Mouse (Mus musculus) bone marrow macrophage, adult 2 months (primary cell): ENCODE data around the gene Gm20695.

ENCODE experiments used
- CTCF ChIP-seq: IDR thresholded peaks from 2 replicates; pipeline ENCODE4 v1.5.1; 2012; ENCODE audit warnings: low read depth, mild to moderate bottlenecking, low read length, moderate library complexity
- POLR2A ChIP-seq: IDR thresholded peaks from 2 replicates; pipeline ENCODE4 v1.6.1; 2012; ENCODE audit warnings: mild to moderate bottlenecking, low read depth, low read length, borderline replicate concordance

DNA sequence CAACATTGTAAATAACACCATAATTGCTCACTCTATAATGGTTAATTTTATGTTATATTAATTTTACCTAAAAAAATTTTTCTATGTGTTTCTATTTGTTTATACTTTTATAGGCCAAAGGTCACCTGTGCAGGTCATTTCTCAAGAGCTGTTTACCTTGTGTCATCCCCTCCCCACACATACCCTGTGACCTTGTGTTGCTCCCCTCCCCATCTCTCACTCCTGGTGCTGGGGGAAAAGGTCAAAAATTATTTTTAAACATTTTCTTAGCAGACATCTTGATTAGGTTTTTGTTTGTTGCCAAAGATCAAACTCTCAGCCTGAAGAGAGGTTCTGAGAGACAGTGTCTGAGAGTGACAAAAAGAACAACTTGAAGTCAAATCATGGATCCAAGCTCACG is 40.7 kb upstream of the Gm20695 start:
- TF ChIP-seq POLR2A (no peak), CTCF (no peak)
